Mouse (Mus musculus) stomach, embryonic 15.5 days (tissue): Measurements from ENCODE around the gene Mras. TPM values are rescaled to one million over a fixed set of nuclear protein-coding genes. Genes with fewer than 3 reads are reported as not detected.

Experiments used
- ATAC-seq: fragments of 200-750 bp; cut with Nextera tagmentation; 2 replicates; pipeline ENCODE4 v1.8.0; 2017; ENCODE audit warnings: low read depth, moderate number of reproducible peaks, moderate TSS enrichment; ENCODE audit not compliant: insufficient read depth, low FRiP score
- H3K27ac ChIP-seq: fragments of 300-500 bp; sonication (generic); 2 replicates; pipeline ENCODE4 v1.5.1; 2015; ENCODE audit warnings: mild to moderate bottlenecking, inconsistent platforms
- H3K27me3 ChIP-seq: fragments of 300-500 bp; sonication (generic); replicated peaks from 2 replicates; pipeline ENCODE4 v1.6.1; 2015; ENCODE audit warnings: inconsistent platforms
- H3K36me3 ChIP-seq: fragments of 300-500 bp; sonication (generic); 2 replicates; pipeline ENCODE4 v1.6.1; 2015; ENCODE audit warnings: inconsistent platforms
- H3K4me1 ChIP-seq: fragments of 300-500 bp; sonication (generic); 2 replicates; pipeline ENCODE4 v1.6.1; 2015; ENCODE audit warnings: inconsistent platforms
- H3K4me2 ChIP-seq: fragments of 300-500 bp; sonication (generic); 2 replicates; pipeline ENCODE4 v1.6.1; 2015; ENCODE audit warnings: mild to moderate bottlenecking, inconsistent platforms
- H3K4me3 ChIP-seq: fragments of 300-500 bp; sonication (generic); replicated peaks from 2 replicates; pipeline ENCODE4 v1.5.1; 2015; ENCODE audit warnings: inconsistent platforms
- H3K9ac ChIP-seq: fragments of 300-500 bp; sonication (generic); 2 replicates; pipeline ENCODE4 v1.6.1; 2015; ENCODE audit warnings: inconsistent platforms
- H3K9me3 ChIP-seq: fragments of 300-500 bp; sonication (generic); 2 replicates; pipeline ENCODE4 v1.6.1; 2016; ENCODE audit warnings: inconsistent platforms
- WGBS: fragments of 180-500 bp; shearing (Covaris S2); methylation state at CpG from one replicate; pipeline ENCODE4 v1.1.7; 2015; 5-methylcytosine and 5-hydroxymethylcytosine counted together
- polyA plus RNA-seq: library from polyadenylated mRNA; unstranded; fragments of >200 nt; fragmentation: Nextera tagmentation; extraction: Ambion mirVana; gene quantifications from 2 replicates; pipeline ENCODE4 v1.2.1, GENCODE M21; 2015

The Mras gene
- polyA plus RNA-seq, 1 experiment from 2014 or later: 11.6 TPM

- Histone ChIP-seq H3K27me3 (no peaks in the 10 kb centered on the region), H3K9me3 (no peaks in the 10 kb centered on the region), H3K4me3 (no peak overlapping the region), H3K27ac (no peak overlapping the region), H3K4me1 (no peaks in the 10 kb centered on the region), H3K36me3 (no peaks in the 10 kb centered on the region), H3K9ac (no peak overlapping the region), H3K4me2 (no peak overlapping the region)
- ATAC-seq: no peak
- 75% methylated on average over 9 of the region's 9 CpGs for WGBS
These were observed 35.8 kb downstream of the Mras start for GRCm38 (mm10) chr9:99401288-99401974.

GRCm38 (mm10) chr9:99400781-99401180 is 36.4 kb downstream of the Mras start:
- H3K9me3 ChIP-seq: no peaks in the 10 kb centered on the region
- H3K27me3 ChIP-seq: no peaks in the 10 kb centered on the region
- no peaks in the 10 kb centered on the region for H3K4me1 ChIP-seq
- no peak overlapping the region for H3K27ac ChIP-seq
- no peak overlapping the region for H3K4me3 ChIP-seq
- WGBS: 63% methylated on average over 6 of the region's 6 CpGs
- no peak for ATAC-seq
- no peaks in the 10 kb centered on the region for H3K36me3 ChIP-seq
- no peak overlapping the region for H3K4me2 ChIP-seq
- no peak overlapping the region for H3K9ac ChIP-seq

GRCm38 (mm10) chr9:99397056-99397815 is 39.9 kb downstream of the Mras start:
- Histone ChIP-seq H3K4me2 (no peak overlapping the region), H3K4me3 (no peak overlapping the region), H3K4me1 (no peaks in the 10 kb centered on the region), H3K9ac (no peak overlapping the region), H3K27ac (no peak overlapping the region), H3K27me3 (no peaks in the 10 kb centered on the region), H3K36me3 (no peaks in the 10 kb centered on the region), H3K9me3 (no peaks in the 10 kb centered on the region)
- 79% methylated on average over 13 of the region's 13 CpGs for WGBS
- no peak for ATAC-seq

GRCm38 (mm10) chr9:99394366-99394765 is 42.8 kb downstream of the Mras start:
- no peak overlapping the region for H3K27ac ChIP-seq
- H3K4me2 ChIP-seq: no peak overlapping the region
- H3K9ac ChIP-seq: no peak overlapping the region
- no peaks in the 10 kb centered on the region for H3K4me1 ChIP-seq
- H3K36me3 ChIP-seq: no peaks in the 10 kb centered on the region
- no peaks in the 10 kb centered on the region for H3K27me3 ChIP-seq
- ATAC-seq: no peak
- no peak overlapping the region for H3K4me3 ChIP-seq
- no peaks in the 10 kb centered on the region for H3K9me3 ChIP-seq
- WGBS: 77% methylated on average over 11 of the region's 11 CpGs

GRCm38 (mm10) chr9:99393146-99393545 is 44.0 kb downstream of the Mras start:
- no peaks in the 10 kb centered on the region for H3K4me1 ChIP-seq
- H3K9me3 ChIP-seq: no peaks in the 10 kb centered on the region
- H3K9ac ChIP-seq: no peak overlapping the region
- no peaks in the 10 kb centered on the region for H3K27me3 ChIP-seq
- H3K27ac ChIP-seq: no peak overlapping the region
- WGBS: 92% methylated on average over 8 of the region's 8 CpGs
- H3K36me3 ChIP-seq: no peaks in the 10 kb centered on the region
- no peak overlapping the region for H3K4me2 ChIP-seq
- ATAC-seq: no peak
- H3K4me3 ChIP-seq: no peak overlapping the region

GRCm38 (mm10) chr9:99391557-99391956 is 45.6 kb downstream of the Mras start:
- 91% methylated on average over 10 of the region's 10 CpGs for WGBS
- Histone ChIP-seq H3K4me1 (no peaks in the 10 kb centered on the region), H3K4me2 (no peak overlapping the region), H3K36me3 (no peaks in the 10 kb centered on the region), H3K27ac (no peak overlapping the region), H3K27me3 (no peaks in the 10 kb centered on the region), H3K9me3 (no peaks in the 10 kb centered on the region), H3K9ac (no peak overlapping the region), H3K4me3 (no peak overlapping the region)
- no peak for ATAC-seq

- no peaks in the 10 kb centered on the region for H3K9me3 ChIP-seq
- 35% methylated on average over 2 of the region's 2 CpGs for whole genome bisulfite sequencing
- no peak overlapping the region for H3K9ac ChIP-seq
- no peaks in the 10 kb centered on the region for H3K27me3 ChIP-seq
- no peaks in the 10 kb centered on the region for H3K4me1 ChIP-seq
- no peak overlapping the region for H3K27ac ChIP-seq
- ATAC-seq: no peak
- no peak overlapping the region for H3K4me3 ChIP-seq
- H3K4me2 ChIP-seq: no peak overlapping the region
- no peaks in the 10 kb centered on the region for H3K36me3 ChIP-seq
These were observed 46.5 kb downstream of the Mras start for GRCm38 (mm10) chr9:99390716-99391115.

- H3K4me2 ChIP-seq: no peak overlapping the region
- ATAC-seq: peak; percentile 69
- 58% methylated on average over 5 of the region's 5 CpGs for WGBS
These were observed 47.0 kb downstream of the Mras start for GRCm38 (mm10) chr9:99390201-99390600.

GRCm38 (mm10) chr9:99389506-99389905 is 47.7 kb downstream of the Mras start:
- no peaks in the 10 kb centered on the region for H3K36me3 ChIP-seq
- no peak overlapping the region for H3K4me3 ChIP-seq
- H3K9me3 ChIP-seq: no peaks in the 10 kb centered on the region
- no peaks in the 10 kb centered on the region for H3K4me1 ChIP-seq
- 64% methylated on average over 8 of the region's 8 CpGs for WGBS
- no peak overlapping the region for H3K27ac ChIP-seq
- H3K27me3 ChIP-seq: no peaks in the 10 kb centered on the region
- H3K4me2 ChIP-seq: no peak overlapping the region
- no peak overlapping the region for H3K9ac ChIP-seq
- ATAC-seq: no peak

More at GRCm38 (mm10) chr9:99390201-99390600, 47.0 kb downstream of the Mras start:
- H3K27me3 ChIP-seq: no peaks in the 10 kb centered on the region
- no peaks in the 10 kb centered on the region for H3K4me1 ChIP-seq
- no peak overlapping the region for H3K9ac ChIP-seq
- H3K27ac ChIP-seq: no peak overlapping the region
- no peak overlapping the region for H3K4me3 ChIP-seq
- no peaks in the 10 kb centered on the region for H3K36me3 ChIP-seq
- H3K9me3 ChIP-seq: no peaks in the 10 kb centered on the region

- WGBS: 79% methylated on average over 9 of the region's 9 CpGs
- no peak overlapping the region for H3K4me2 ChIP-seq
- no peak overlapping the region for H3K27ac ChIP-seq
- H3K9ac ChIP-seq: no peak overlapping the region
- H3K4me1 ChIP-seq: no peaks in the 10 kb centered on the region
- ATAC-seq: no peak
- no peaks in the 10 kb centered on the region for H3K27me3 ChIP-seq
- no peaks in the 10 kb centered on the region for H3K9me3 ChIP-seq
- no peak overlapping the region for H3K4me3 ChIP-seq
- H3K36me3 ChIP-seq: no peaks in the 10 kb centered on the region
These were observed 48.3 kb downstream of the Mras start for GRCm38 (mm10) chr9:99388856-99389255.

GRCm38 (mm10) chr9:99388078-99388477 is 49.1 kb downstream of the Mras start:
- Histone ChIP-seq H3K4me3 (no peak overlapping the region), H3K36me3 (no peaks in the 10 kb centered on the region), H3K27ac (no peak overlapping the region), H3K4me2 (no peak overlapping the region), H3K9me3 (no peaks in the 10 kb centered on the region), H3K9ac (no peak overlapping the region), H3K27me3 (no peaks in the 10 kb centered on the region), H3K4me1 (no peaks in the 10 kb centered on the region)
- ATAC-seq: no peak
- WGBS: 74% methylated on average over 5 of the region's 5 CpGs

GRCm38 (mm10) chr9:99382556-99382955 is 54.6 kb downstream of the Mras start:
- WGBS: 69% methylated on average over 9 of the region's 9 CpGs
- no peaks in the 10 kb centered on the region for H3K4me1 ChIP-seq
- no peaks in the 10 kb centered on the region for H3K9me3 ChIP-seq
- no peak overlapping the region for H3K9ac ChIP-seq
- no peak overlapping the region for H3K4me3 ChIP-seq
- no peaks in the 10 kb centered on the region for H3K36me3 ChIP-seq
- H3K4me2 ChIP-seq: no peak overlapping the region
- no peak for ATAC-seq
- no peak overlapping the region for H3K27ac ChIP-seq
- no peaks in the 10 kb centered on the region for H3K27me3 ChIP-seq
